ENCODE assay signal across 13 mouse cellular contexts in the genomic region with DNA sequence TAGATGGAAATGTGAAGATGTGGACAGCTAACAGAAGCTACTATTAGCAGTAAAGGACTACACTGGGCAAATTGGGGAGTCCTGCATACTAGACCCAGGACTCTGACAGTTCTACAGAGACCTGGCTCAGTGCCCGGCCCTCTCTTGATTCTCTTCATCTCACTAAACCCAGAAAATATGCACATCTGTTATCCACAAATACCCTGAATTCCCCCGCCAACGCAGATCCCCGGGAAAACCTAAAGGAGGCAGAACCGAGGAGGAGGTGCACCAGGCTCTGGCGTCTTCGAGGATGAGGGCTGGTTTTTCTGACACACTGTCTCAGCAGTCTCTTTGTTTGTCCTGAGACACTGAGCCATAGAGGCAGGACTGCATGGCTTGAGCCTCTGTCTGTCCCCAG. TPM values are rescaled to one million over a fixed set of nuclear protein-coding genes. Genes with fewer than 3 reads are reported as not detected.
A peak's percentile ranks its signal among the peaks of the same experiment; 100 is the strongest.
DNase-seq lines count a peak whose midpoint lies in the region; ATAC-seq and TF ChIP-seq lines count a peak whose summit lies in the region.
"Had no signal": no experiment of that assay in that cellular context is flagged by ENCODE, and none has a peak within 500 bp of the region (broad histone marks: within the 10 kb centered on the region; RNA-seq: fewer than 3 reads in every experiment).

No protein-coding gene starts in this region.

- H3K27ac ChIP-seq in forebrain, embryonic 14.5 days (ENCODE audit: low read depth, low read length), result no peak overlapping the region
- no peak overlapping the region for H3K27ac ChIP-seq in forebrain, postnatal 0 days (ENCODE audit: low read depth, low read length)
- no peak overlapping the region for H3K27ac ChIP-seq in midbrain, embryonic 14.5 days (replicated peaks; ENCODE audit: low read depth, low read length)
- no peak overlapping the region for H3K27ac ChIP-seq in midbrain, embryonic 16.5 days (ENCODE audit: low read length)
- peak overlapping the region; percentile 78 for H3K27ac ChIP-seq in left cerebral cortex, adult 2 months
- no peak overlapping the region for H3K27ac ChIP-seq in hindbrain, embryonic 10.5 days
- H3K27ac ChIP-seq: embryonic facial prominence, embryonic 13.5 days had no signal

- no peak overlapping the region for H3K9ac ChIP-seq in forebrain, embryonic 14.5 days (ENCODE audit: low read length)
- H3K9ac ChIP-seq in forebrain, postnatal 0 days, result no peak overlapping the region
- H3K9ac ChIP-seq in midbrain, embryonic 14.5 days (replicated peaks; ENCODE audit: low read length), result no peak overlapping the region
- H3K9ac ChIP-seq in midbrain, embryonic 16.5 days (ENCODE audit: low read depth, low read length), result no peak overlapping the region
- H3K9ac ChIP-seq: embryonic facial prominence, embryonic 13.5 days; heart, embryonic 12.5 days had no signal

- H3K36me3 ChIP-seq in forebrain, embryonic 14.5 days (ENCODE audit: control insufficient read depth, insufficient read depth, low read length), result no peaks in the 10 kb centered on the region
- no peaks in the 10 kb centered on the region for H3K36me3 ChIP-seq in forebrain, postnatal 0 days (ENCODE audit: insufficient read depth)
- no peaks in the 10 kb centered on the region for H3K36me3 ChIP-seq in midbrain, embryonic 14.5 days (ENCODE audit: control insufficient read depth, insufficient read depth, low read length)
- H3K36me3 ChIP-seq in midbrain, embryonic 16.5 days (ENCODE audit: control insufficient read depth, insufficient read depth, low read length), result no peaks in the 10 kb centered on the region
- H3K36me3 ChIP-seq in hindbrain, embryonic 10.5 days, result no peaks in the 10 kb centered on the region
- H3K36me3 ChIP-seq: embryonic facial prominence, embryonic 13.5 days; heart, embryonic 12.5 days had no signal

- TF ChIP-seq CTCF in forebrain, postnatal 0 days (IDR thresholded peaks at IDR 0.05; ENCODE audit: low read depth), result no peak
- TF ChIP-seq CTCF in left cerebral cortex, adult 2 months (IDR thresholded peaks at IDR 0.05), result no peak; the same call in 1 of the 2 replicates

- ATAC-seq in forebrain, embryonic 14.5 days, result no peak
- ATAC-seq in forebrain, postnatal 0 days, result no peak
- no peak for ATAC-seq in midbrain, embryonic 14.5 days (ENCODE audit: low FRiP score, low TSS enrichment)
- no peak for ATAC-seq in midbrain, embryonic 16.5 days

- H3K27me3 ChIP-seq in forebrain, embryonic 14.5 days (replicated peaks; ENCODE audit: control insufficient read depth, insufficient read depth, low read length), result no peaks in the 10 kb centered on the region
- H3K27me3 ChIP-seq in forebrain, postnatal 0 days (ENCODE audit: insufficient read depth, low read length), result no peaks in the 10 kb centered on the region
- no peaks in the 10 kb centered on the region for H3K27me3 ChIP-seq in midbrain, embryonic 14.5 days (ENCODE audit: control insufficient read depth, insufficient read depth, low read length)
- H3K27me3 ChIP-seq in midbrain, embryonic 16.5 days (ENCODE audit: control insufficient read depth, insufficient read depth, low read depth, low read length), result no peaks in the 10 kb centered on the region
- H3K27me3 ChIP-seq in hindbrain, embryonic 10.5 days (ENCODE audit: insufficient read depth, poor library complexity, severe bottlenecking), result no peaks in the 10 kb centered on the region
- H3K27me3 ChIP-seq: embryonic facial prominence, embryonic 13.5 days; heart, embryonic 12.5 days had no signal

- H3K9me3 ChIP-seq in forebrain, embryonic 14.5 days (replicated peaks; ENCODE audit: control insufficient read depth, low read length), result no peaks in the 10 kb centered on the region
- no peaks in the 10 kb centered on the region for H3K9me3 ChIP-seq in forebrain, postnatal 0 days (ENCODE audit: low read length)
- no peaks in the 10 kb centered on the region for H3K9me3 ChIP-seq in midbrain, embryonic 14.5 days (ENCODE audit: control insufficient read depth, low read length)
- no peaks in the 10 kb centered on the region for H3K9me3 ChIP-seq in midbrain, embryonic 16.5 days (replicated peaks; ENCODE audit: control insufficient read depth, low read length, poor library complexity, severe bottlenecking)
- H3K9me3 ChIP-seq in hindbrain, embryonic 10.5 days, result no peaks in the 10 kb centered on the region
- H3K9me3 ChIP-seq: embryonic facial prominence, embryonic 13.5 days; heart, embryonic 12.5 days had no signal

- H3K4me1 ChIP-seq in forebrain, embryonic 14.5 days (ENCODE audit: control insufficient read depth, insufficient read depth, low read length), result 0 out of 2 replicates have a peak, but pooled peaks cover 3% of the 10 kb centered on the region
- 0 out of 2 replicates have a peak, but pooled peaks cover 4% of the 10 kb centered on the region for H3K4me1 ChIP-seq in forebrain, postnatal 0 days (ENCODE audit: insufficient read depth)
- H3K4me1 ChIP-seq in midbrain, embryonic 14.5 days (ENCODE audit: control insufficient read depth, insufficient read depth, low read length), result no peaks in the 10 kb centered on the region
- H3K4me1 ChIP-seq in midbrain, embryonic 16.5 days (ENCODE audit: control insufficient read depth, insufficient read depth, low read length), result 0 out of 2 replicates have a peak, but pooled peaks cover 4% of the 10 kb centered on the region
- H3K4me1 ChIP-seq in hindbrain, embryonic 10.5 days (replicated peaks), result 0 out of 2 replicates have a peak, but pooled peaks cover 5% of the 10 kb centered on the region
- H3K4me1 ChIP-seq: heart, embryonic 12.5 days had no signal

- peak; percentile 44 for DNase-seq in forebrain, embryonic 14.5 days (ENCODE audit: low spot score)
- no peak for DNase-seq in forebrain, postnatal 0 days
- peak; percentile 45 for DNase-seq in midbrain, embryonic 14.5 days
- peak; percentile 75 to 83 for DNase-seq in left cerebral cortex, adult 2 months (ENCODE audit: extremely low spot score in 1 of 2, low spot score in 2 of 2)
- peak; percentile 33 for DNase-seq in right cerebral cortex, postnatal 4 days
- DNase-seq in cerebellum, adult 11 months, result no peak
- DNase-seq in hindbrain, embryonic 10.5 days (ENCODE audit: low spot score), result no peak
- DNase-seq: retina, postnatal 1 day; thymus, adult 18-20 months had no signal

- 33% methylated on average over 7 of the region's 7 CpGs for WGBS in forebrain, embryonic 14.5 days
- 30% methylated on average over 7 of the region's 7 CpGs for WGBS in forebrain, postnatal 0 days
- 44% methylated on average over 7 of the region's 7 CpGs for WGBS in midbrain, embryonic 14.5 days
- WGBS in midbrain, embryonic 16.5 days, result 42% methylated on average over 7 of the region's 7 CpGs
- 68% methylated on average over 7 of the region's 7 CpGs for WGBS in hindbrain, embryonic 10.5 days

- H3K4me3 ChIP-seq in forebrain, embryonic 14.5 days (ENCODE audit: low read depth, low read length), result no peak overlapping the region
- H3K4me3 ChIP-seq in forebrain, postnatal 0 days (ENCODE audit: low read depth, low read length), result no peak overlapping the region
- no peak overlapping the region for H3K4me3 ChIP-seq in midbrain, embryonic 14.5 days (replicated peaks; ENCODE audit: low read depth, low read length)
- no peak overlapping the region for H3K4me3 ChIP-seq in midbrain, embryonic 16.5 days (ENCODE audit: low read depth, low read length)
- no peak overlapping the region for H3K4me3 ChIP-seq in left cerebral cortex, adult 2 months
- H3K4me3 ChIP-seq in hindbrain, embryonic 10.5 days, result no peak overlapping the region
- H3K4me3 ChIP-seq: embryonic facial prominence, embryonic 13.5 days; heart, embryonic 12.5 days had no signal

- H3K4me2 ChIP-seq in forebrain, embryonic 14.5 days (ENCODE audit: low read length), result no peak overlapping the region
- H3K4me2 ChIP-seq in forebrain, postnatal 0 days (ENCODE audit: low read depth), result no peak overlapping the region
- H3K4me2 ChIP-seq in midbrain, embryonic 14.5 days (ENCODE audit: low read length), result no peak overlapping the region
- no peak overlapping the region for H3K4me2 ChIP-seq in midbrain, embryonic 16.5 days (ENCODE audit: low read length)
- H3K4me2 ChIP-seq: embryonic facial prominence, embryonic 13.5 days; heart, embryonic 12.5 days had no signal

- intact Hi-C loops in left cerebral cortex, adult 2 months (cut with DNase I), result no loop called here

RNA-seq across cellular contexts. Expression of gene Gria1, which starts 27.6 kb away (rescaled TPM):
- polyA plus RNA-seq in forebrain, embryonic 14.5 days (2014; fragmentation: Nextera tagmentation; extraction: Ambion mirVana), result 22.1 and 37.5 TPM in 2 replicates
- total RNA-seq in forebrain, postnatal 0 days (2014; rRNA removed), result 103 and 121 TPM in 2 replicates
- polyA plus RNA-seq in forebrain, postnatal 0 days (2015; fragmentation: Nextera tagmentation; extraction: Ambion mirVana), result 48.9 and 92.7 TPM in 2 replicates
- polyA plus RNA-seq in midbrain, embryonic 14.5 days (2014; fragmentation: Nextera tagmentation; extraction: Ambion mirVana), result 30.5 and 31.9 TPM in 2 replicates
- 62.5 and 63.7 TPM in 2 replicates for polyA plus RNA-seq in midbrain, embryonic 16.5 days (2015; fragmentation: Nextera tagmentation; extraction: Ambion mirVana)
- total RNA-seq in left cerebral cortex, adult 2 months (2021), result 100 to 1,000 TPM; 225 to 245 TPM
- 1.00 and 1.8 TPM in 2 replicates for polyA plus RNA-seq in hindbrain, embryonic 10.5 days (2016; fragmentation: Nextera tagmentation; extraction: Ambion mirVana)
- polyA plus RNA-seq: liver, adult 2 months had no signal

Comparison
In these comparisons a context has a peak if more than half of its experiments do, and no peak if none do; other contexts are left out.
1. DNase-seq: peak in forebrain, embryonic 14.5 days (single experiment), midbrain, embryonic 14.5 days (single experiment), left cerebral cortex, adult 2 months (2 of 2) and right cerebral cortex, postnatal 4 days (single experiment); none in forebrain, postnatal 0 days (single experiment), cerebellum, adult 11 months (single experiment) and hindbrain, embryonic 10.5 days (single experiment).